Mouse (Mus musculus) ES-E14 (cell line): ENCODE data around the gene Bbs7. TPM values are rescaled to one million over a fixed set of nuclear protein-coding genes. Genes with fewer than 3 reads are reported as not detected.

Source experiments
- DNase-seq: peaks from one replicate; pipeline ENCODE4 v3.0.0-alpha.2; 2013; ENCODE audit warnings: low read depth, low spot score
- H3K27ac ChIP-seq: 2 replicates; pipeline ENCODE4 v1.5.1; 2012; ENCODE audit warnings: low read depth, mild to moderate bottlenecking, low read length, moderate library complexity, mixed read lengths; ENCODE audit not compliant: poor library complexity, insufficient read depth, severe bottlenecking
- H3K36me3 ChIP-seq: 2 replicates; pipeline ENCODE4 v1.6.1; 2012; ENCODE audit warnings: mild to moderate bottlenecking, low read length, moderate library complexity, mixed read lengths; ENCODE audit not compliant: control insufficient read depth, poor library complexity, insufficient read depth, severe bottlenecking
- H3K4me1 ChIP-seq, 2 experiments: fragments of 150-350 bp in 1 of 2; sonication (generic) in 1 of 2; 2 replicates each; pipeline ENCODE4 v1.6.1; 2012; ENCODE audit warnings: low read length in 2 of 2, mild to moderate bottlenecking in 1 of 2, mixed read lengths in 1 of 2; ENCODE audit not compliant: control insufficient read depth in 2 of 2, insufficient read depth in 2 of 2, poor library complexity in 1 of 2
- H3K4me3 ChIP-seq, 2 experiments: fragments of 150-350 bp in 1 of 2; sonication (generic) in 1 of 2; 2 replicates each; pipeline ENCODE4 v1.5.1; 2012; ENCODE audit warnings: low read length in 2 of 2, low read depth in 1 of 2, mild to moderate bottlenecking in 1 of 2, mixed read lengths in 1 of 2; ENCODE audit not compliant: insufficient read depth in 1 of 2, poor library complexity in 1 of 2, severe bottlenecking in 1 of 2
- H3K9ac ChIP-seq: 2 replicates; pipeline ENCODE4 v1.6.1; 2012; ENCODE audit warnings: low read depth, mild to moderate bottlenecking, low read length, mixed read lengths; ENCODE audit not compliant: poor library complexity, insufficient read depth, severe bottlenecking
- H3K9me3 ChIP-seq: fragments of 150-350 bp; sonication (generic); 2 replicates; pipeline ENCODE4 v1.6.1; 2012; ENCODE audit warnings: low read depth, mild to moderate bottlenecking, low read length; ENCODE audit not compliant: control insufficient read depth, insufficient read depth
- CHD2 ChIP-seq: IDR thresholded peaks from 2 replicates; pipeline ENCODE4 v1.6.1; 2014; ENCODE audit warnings: mild to moderate bottlenecking, low read depth, low read length, inconsistent platforms
- HCFC1 ChIP-seq: IDR thresholded peaks from 2 replicates; pipeline ENCODE4 v1.6.1; 2012; ENCODE audit warnings: low read length, inconsistent platforms, borderline replicate concordance; ENCODE audit not compliant: insufficient read depth
- MAFK ChIP-seq: IDR thresholded peaks from 2 replicates; pipeline ENCODE4 v1.6.1; 2014; ENCODE audit warnings: mild to moderate bottlenecking, low read depth, low read length, inconsistent platforms; ENCODE audit not compliant: insufficient read depth
- ZC3H11A ChIP-seq: IDR thresholded peaks from 2 replicates; pipeline ENCODE4 v1.6.1; 2012; ENCODE audit warnings: low read depth, mild to moderate bottlenecking, inconsistent platforms, low read length, borderline replicate concordance
- ZNF384 ChIP-seq: IDR thresholded peaks from 2 replicates; pipeline ENCODE4 v1.6.1; 2012; ENCODE audit warnings: low read depth, low read length, inconsistent platforms
- in situ Hi-C, 2 experiments: fragments of 600-800 bp; cut with MboI; formaldehyde crosslinking; loops; one replicate each; pipeline ENCODE4 v1.15.1; 2025; ENCODE audit warnings: low sequenced_read_pairs in 2 of 2, inconsistent platforms in 1 of 2; ENCODE audit not compliant: unreplicated experiment in 2 of 2
- total RNA-seq: library from RNA; depleted of rRNA; stranded (reverse); fragments of 300-350 nt; gene quantifications from 2 replicates; pipeline ENCODE4 v1.2.3, GENCODE M21; 2012

Gene Bbs7
- total RNA-seq, 1 experiment = 2.2 TPM

GRCm38 (mm10) chr3:36532738-36533137 lies 80.5 kb downstream of the Bbs7 start:
- no peak for DNase-seq
- Histone ChIP-seq H3K4me3 (no peak overlapping the region), H3K36me3 (no peaks in the 10 kb centered on the region), H3K9me3 (no peaks in the 10 kb centered on the region), H3K27ac (no peak overlapping the region), H3K4me1 (peaks cover 0 to 2% of the 10 kb centered on the region in 2 experiments; a peak in 1 of 4 replicates), H3K9ac (no peak overlapping the region)
- TF ChIP-seq ZC3H11A = no peak
- no peak for TF ChIP-seq HCFC1
- TF ChIP-seq CHD2 = no peak
- TF ChIP-seq MAFK = no peak
- no peak for TF ChIP-seq ZNF384
- in situ Hi-C loops = no loop called here

- TF ChIP-seq CHD2 (no peak), MAFK (no peak), ZNF384 (no peak), ZC3H11A (no peak), HCFC1 (no peak)
- no peaks in the 10 kb centered on the region for H3K9me3 ChIP-seq
- H3K36me3 ChIP-seq = no peaks in the 10 kb centered on the region
- peak overlapping the region in 1 of 2 experiments; percentile 36; a peak in 1 of 4 replicates for H3K4me3 ChIP-seq
- peaks cover 0 to 2% of the 10 kb centered on the region in 2 experiments; a peak in 1 of 4 replicates for H3K4me1 ChIP-seq
- H3K27ac ChIP-seq = no peak overlapping the region
- no peak overlapping the region for H3K9ac ChIP-seq
- no peak for DNase-seq
- in situ Hi-C loops = no loop called here
Observed at GRCm38 (mm10) chr3:36531979-36532542, 81.2 kb downstream of the Bbs7 start.

GRCm38 (mm10) chr3:36531242-36531641 lies 82.0 kb downstream of the Bbs7 start:
- in situ Hi-C loops = no loop called here
- Histone ChIP-seq H3K27ac (no peak overlapping the region), H3K4me3 (no peak overlapping the region), H3K4me1 (peaks cover 0 to 2% of the 10 kb centered on the region in 2 experiments; a peak in 1 of 4 replicates), H3K9me3 (no peaks in the 10 kb centered on the region), H3K9ac (no peak overlapping the region), H3K36me3 (no peaks in the 10 kb centered on the region)
- no peak for TF ChIP-seq ZNF384
- no peak for DNase-seq

GRCm38 (mm10) chr3:36530781-36531180 lies 82.5 kb downstream of the Bbs7 start:
- TF ChIP-seq MAFK (no peak), HCFC1 (no peak), ZC3H11A (no peak), CHD2 (no peak), ZNF384 (no peak)
- DNase-seq = no peak
- no peak overlapping the region for H3K9ac ChIP-seq
- no peak overlapping the region for H3K27ac ChIP-seq
- peaks cover 0 to 2% of the 10 kb centered on the region in 2 experiments; a peak in 1 of 4 replicates for H3K4me1 ChIP-seq
- no peak overlapping the region for H3K4me3 ChIP-seq
- H3K36me3 ChIP-seq = no peaks in the 10 kb centered on the region
- H3K9me3 ChIP-seq = no peaks in the 10 kb centered on the region
- in situ Hi-C loops = no loop called here

GRCm38 (mm10) chr3:36530345-36530744 lies 82.9 kb downstream of the Bbs7 start:
- DNase-seq = no peak
- H3K4me1 ChIP-seq = peaks cover 0 to 2% of the 10 kb centered on the region in 2 experiments; a peak in 1 of 4 replicates
- TF ChIP-seq MAFK = no peak
- TF ChIP-seq ZNF384 = no peak
- TF ChIP-seq HCFC1 = no peak
- no peak for TF ChIP-seq ZC3H11A
- TF ChIP-seq CHD2 = no peak

More at GRCm38 (mm10) chr3:36530345-36530744, 82.9 kb downstream of the Bbs7 start:
- Histone ChIP-seq H3K36me3 (no peaks in the 10 kb centered on the region), H3K27ac (no peak overlapping the region), H3K9ac (no peak overlapping the region), H3K9me3 (no peaks in the 10 kb centered on the region), H3K4me3 (no peak overlapping the region)
- in situ Hi-C loops = no loop called here
